Mouse (Mus musculus) liver, adult 2 months (tissue): ENCODE measurements at regions not wholly inside any gene's neighbourhood (a gene's known extent, or its start where the extent isn't known, plus 50 kb on each side); places are given as distances from the start of the nearest gene placed in this dataset.

Experiments
- CTCF ChIP-seq: fragments of 200-500 bp; IDR thresholded peaks from 2 replicates; pipeline ENCODE4 v1.5.1; 2011; ENCODE audit warnings: low read depth, low read length, control low read depth
- POLR2A ChIP-seq: fragments of 200-500 bp; IDR thresholded peaks from 2 replicates; pipeline ENCODE4 v1.6.1; 2011; ENCODE audit warnings: low read length, control low read depth; ENCODE audit not compliant: insufficient read depth; ENCODE audit errors: extremely low read depth

DNA sequence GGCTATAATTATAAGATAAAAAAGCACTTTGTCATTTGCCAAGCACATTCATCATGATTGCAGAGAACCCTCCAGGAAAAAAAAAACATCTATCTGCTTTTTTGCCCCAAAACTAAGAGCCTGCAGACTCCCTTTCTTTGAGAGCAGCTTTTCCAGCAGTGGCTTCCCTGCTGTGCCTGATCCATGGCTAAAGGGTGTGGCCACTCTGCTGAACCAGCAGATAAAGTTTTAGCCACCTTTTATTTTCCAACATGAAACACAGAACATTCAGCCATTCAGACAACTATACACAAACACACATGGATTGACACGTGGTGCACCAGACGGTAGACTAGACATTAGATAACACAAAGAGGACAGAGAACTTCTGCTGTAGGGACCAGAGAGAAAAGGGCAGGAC is 164.9 kb upstream of the Klf6 start:
- TF ChIP-seq POLR2A (no peak), CTCF (no peak)
